Mouse (Mus musculus): ENCODE results near the gene Gm3383. TPM values are rescaled to one million over a fixed set of nuclear protein-coding genes. Genes with fewer than 3 reads are reported as not detected.
"Not testable (repeated sequence)": the region's sequence is repeated elsewhere in the genome, so short reads cannot be mapped to it uniquely, and the experiment has no call there.

Gm3383 gene
- 1 to 10 TPM; 2.8 to 3.9 (median 3.0) TPM for total RNA-seq (2022)

DNA sequence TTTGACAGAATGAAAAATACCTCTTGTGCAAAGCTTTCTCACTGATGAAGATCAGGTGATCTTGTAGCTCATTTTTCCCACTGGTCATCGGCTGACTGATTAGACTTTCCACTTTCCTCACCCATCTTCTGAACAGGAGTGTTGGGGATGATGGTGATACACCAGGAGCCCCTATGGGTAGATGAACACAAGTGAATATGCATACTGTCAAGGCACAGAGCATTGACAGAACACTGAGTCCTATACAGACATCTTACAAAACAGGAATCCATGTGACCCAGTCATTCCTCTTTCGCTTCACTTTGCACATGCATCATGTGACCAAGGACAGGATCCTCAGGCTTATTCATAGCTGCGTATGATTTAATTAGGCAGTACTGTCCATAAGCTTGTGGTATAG, at the start of gene Gm3383:
Gm3383 (minus strand) TSS at position 101 of the 400 bp plus-strand sequence.
- not testable (repeated sequence) for DNase-seq (ENCODE audit: low spot score in 2 of 2)

DNA sequence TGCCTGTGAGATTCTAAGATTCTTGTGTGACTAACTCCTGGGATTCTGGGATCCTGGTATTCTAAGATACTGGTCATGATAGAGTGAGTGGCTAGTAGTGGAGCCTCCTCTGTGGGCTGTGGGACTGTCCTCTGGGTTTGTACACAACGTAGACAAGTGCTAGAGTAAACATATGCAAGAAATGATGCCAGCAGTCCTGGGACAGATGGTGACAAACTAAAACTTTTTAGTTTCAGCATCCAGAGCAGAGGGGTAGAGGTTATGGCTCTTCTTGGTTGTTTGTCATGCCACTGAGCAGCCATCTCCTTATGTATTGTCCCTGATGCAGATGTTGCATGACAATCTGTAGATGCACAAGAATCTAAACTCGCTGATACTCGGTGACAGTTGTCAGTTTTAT, 48.1 kb upstream of the Gm3383 start:
- not testable (repeated sequence) for DNase-seq (ENCODE audit: low spot score in 2 of 2)

DNA sequence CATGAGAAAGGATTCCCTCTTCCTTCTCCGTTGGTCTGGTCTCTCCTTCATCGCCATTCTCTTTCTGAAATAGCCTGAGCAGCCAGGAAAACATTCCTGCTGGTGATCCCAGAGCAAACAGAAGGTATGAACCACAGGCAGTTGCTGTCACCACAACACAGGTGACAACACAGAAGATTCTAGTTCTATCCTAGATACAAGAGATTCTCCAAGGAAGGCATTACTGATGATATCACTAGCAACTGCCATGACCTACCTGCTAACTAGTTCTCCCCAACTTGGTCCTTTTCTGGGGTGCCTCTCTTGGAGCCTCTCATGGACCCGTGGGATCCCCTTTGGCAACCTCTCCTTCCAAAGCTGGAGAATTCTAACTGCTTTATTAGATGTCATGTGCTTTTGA, 22.4 kb upstream of the Gm3383 start, which contains the start of gene Gm3424:
Gm3424 (minus strand) TSS at position 101 of the 400 bp plus-strand sequence.
- DNase-seq (ENCODE audit: low spot score in 2 of 2), result not testable (repeated sequence)

DNA sequence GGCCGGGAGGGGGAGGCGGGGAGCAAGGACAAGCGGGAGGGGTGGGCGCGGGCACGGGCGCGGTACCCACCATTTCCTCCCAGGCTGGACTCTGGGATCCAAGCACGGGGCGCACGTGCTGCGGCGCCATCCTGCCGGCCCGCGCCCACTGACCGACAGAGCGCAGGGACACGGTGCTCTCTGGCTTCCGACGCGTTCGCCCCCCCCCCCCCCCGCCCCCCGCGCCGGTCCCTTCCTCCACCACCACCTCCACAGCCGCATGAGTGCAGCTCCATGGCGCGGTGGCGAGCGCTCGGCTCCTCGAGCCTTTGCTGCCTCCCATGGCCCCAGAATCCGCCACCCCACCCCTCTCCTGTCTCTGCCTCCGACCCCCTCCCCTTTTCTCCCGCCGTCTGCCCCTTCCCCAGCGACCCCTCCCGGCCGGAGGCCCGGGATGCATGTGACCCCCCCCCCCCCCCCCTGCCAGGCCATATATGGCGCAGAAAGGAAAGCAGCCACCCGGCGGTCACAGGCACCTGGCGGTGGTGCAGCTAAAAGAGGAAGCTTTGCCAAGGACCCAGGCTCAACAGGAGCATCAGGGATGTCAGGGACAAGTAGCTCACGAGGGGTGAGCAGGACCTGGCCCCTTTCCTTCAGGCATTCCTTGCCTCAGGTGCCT, 5.0 kb upstream of the Gm3383 start:
- DNase-seq (ENCODE audit: low spot score in 2 of 2), result not testable (repeated sequence)

DNA sequence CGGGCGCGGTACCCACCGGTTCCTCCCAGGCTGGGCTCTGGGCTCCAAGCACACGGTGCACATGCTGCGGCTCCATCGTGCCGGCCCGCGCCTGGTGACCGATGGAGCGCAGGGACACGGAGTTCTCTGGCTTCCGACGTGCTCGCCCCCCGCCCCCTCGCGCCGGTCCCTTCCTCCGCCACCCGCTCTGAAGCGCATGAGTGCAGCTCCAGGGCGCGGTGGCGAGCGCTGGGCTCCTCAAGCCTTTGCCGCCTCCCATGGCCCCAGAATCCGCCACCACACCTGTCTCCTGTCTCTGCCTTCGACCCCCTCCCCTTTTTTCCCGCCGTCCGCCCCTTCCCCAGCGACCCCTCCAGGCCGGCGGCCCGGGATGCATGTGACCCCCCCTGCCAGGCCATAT, 66.3 kb downstream of the Gm3383 start, which contains the start of gene Gm3373:
Gm3373 (minus strand) TSS at position 101 of the 400 bp plus-strand sequence.
- not testable (repeated sequence) for DNase-seq (ENCODE audit: low spot score in 2 of 2)

DNA sequence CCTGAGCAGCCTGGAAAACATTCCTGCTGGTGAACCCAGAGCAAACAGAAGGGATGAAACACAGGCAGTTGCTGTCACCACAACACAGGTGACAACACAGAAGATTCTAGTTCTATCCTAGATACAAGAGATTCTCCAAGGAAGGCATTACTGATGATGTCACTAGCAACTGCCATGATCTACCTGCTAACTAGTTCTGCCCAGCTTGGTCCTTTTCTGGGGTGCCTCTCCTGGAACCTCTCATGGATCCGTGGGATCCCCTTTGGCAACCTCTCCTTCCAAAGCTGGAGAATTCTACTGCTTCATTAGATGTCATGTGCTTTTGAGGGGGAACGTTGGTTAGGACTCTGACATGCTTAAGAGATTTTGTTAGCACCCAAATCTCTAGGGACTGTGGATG, 120.4 kb downstream of the Gm3383 start, which contains the start of gene Gm9603:
Gm9603 (minus strand) TSS at position 101 of the 400 bp plus-strand sequence.
- DNase-seq (ENCODE audit: low spot score in 2 of 2), result not testable (repeated sequence)

DNA sequence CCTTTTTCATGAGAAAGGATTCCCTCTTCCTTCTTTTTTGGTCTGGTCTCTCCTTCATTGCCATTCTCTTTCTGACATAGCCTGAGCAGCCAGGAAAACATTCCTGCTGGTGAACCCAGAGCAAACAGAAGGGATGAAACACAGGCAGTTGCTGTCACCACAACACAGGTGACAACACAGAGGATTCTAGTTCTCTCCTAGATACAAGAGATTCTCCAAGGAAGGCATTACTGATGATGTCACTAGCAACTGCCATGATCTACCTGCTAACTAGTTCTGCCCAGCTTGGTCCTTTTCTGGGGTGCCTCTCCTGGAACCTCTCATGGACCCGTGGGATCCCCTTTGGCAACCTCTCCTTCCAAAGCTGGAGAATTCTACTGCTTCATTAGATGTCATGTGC, 174.9 kb downstream of the Gm3383 start, which contains the start of gene Gm8265:
Gm8265 (minus strand) TSS at position 101 of the 400 bp plus-strand sequence.
- DNase-seq (ENCODE audit: low spot score in 2 of 2), result not testable (repeated sequence)

Other genes with a start within 250 kb of the Gm3383 start
- not detected for gene Gm8265, start 175.0 kb downstream of the Gm3383 start, total RNA-seq (2022)
- gene Gm9603, start 120.5 kb downstream of the Gm3383 start, total RNA-seq (2022), result not detected
- gene Gm3373, start 66.4 kb downstream of the Gm3383 start, total RNA-seq (2022), result 1 to 10 TPM in 1 of 4 experiments, under 1 TPM in 1, not detected in 2; 0.32 to 1.1 TPM
- gene Gm3424, start 22.3 kb upstream of the Gm3383 start, total RNA-seq (2022), result not detected
- gene Gm8237, start 72.4 kb upstream of the Gm3383 start, total RNA-seq (2022), result 1 to 10 TPM in 3 of 4 experiments, under 1 TPM in 1; 0.73 to 1.5 (median 1.1) TPM
- gene Gm3248, start 153.8 kb upstream of the Gm3383 start, total RNA-seq (2022), result 1 to 10 TPM in 2 of 4 experiments, under 1 TPM in 2; 0.34 to 1.0 (median 0.97) TPM
- not detected for gene Gm3453, start 171.2 kb upstream of the Gm3383 start, total RNA-seq (2022)